Mouse (Mus musculus) neural tube, embryonic 14.5 days (tissue): Measurements from ENCODE around the gene Bbs9. TPM values are rescaled to one million over a fixed set of nuclear protein-coding genes. Genes with fewer than 3 reads are reported as not detected.

Experiments used
- ATAC-seq: fragments of 200-750 bp; cut with Nextera tagmentation; 2 replicates; pipeline ENCODE4 v1.8.0; 2017; ENCODE audit warnings: low read depth, mild to moderate bottlenecking, moderate TSS enrichment, moderate library complexity
- H3K27ac ChIP-seq: fragments of 300-500 bp; sonication (generic); 2 replicates; pipeline ENCODE4 v1.5.1; 2014; ENCODE audit warnings: low read depth, mild to moderate bottlenecking, control low read depth, low read length, moderate library complexity, mixed read lengths
- H3K27me3 ChIP-seq: fragments of 300-500 bp; sonication (generic); 2 replicates; pipeline ENCODE4 v1.6.1; 2014; ENCODE audit warnings: low read length; ENCODE audit not compliant: control insufficient read depth, insufficient read depth
- H3K36me3 ChIP-seq: fragments of 300-500 bp; sonication (generic); 2 replicates; pipeline ENCODE4 v1.6.1; 2014; ENCODE audit warnings: low read length, mixed read lengths; ENCODE audit not compliant: control insufficient read depth, insufficient read depth
- H3K4me1 ChIP-seq: fragments of 300-500 bp; sonication (generic); 2 replicates; pipeline ENCODE4 v1.6.1; 2014; ENCODE audit warnings: low read length; ENCODE audit not compliant: control insufficient read depth, insufficient read depth
- H3K4me2 ChIP-seq: fragments of 300-500 bp; sonication (generic); 2 replicates; pipeline ENCODE4 v1.6.1; 2014; ENCODE audit warnings: mild to moderate bottlenecking, low read depth, low read length, control low read depth
- H3K4me3 ChIP-seq: fragments of 300-500 bp; sonication (generic); 2 replicates; pipeline ENCODE4 v1.5.1; 2014; ENCODE audit warnings: low read depth, low read length, control low read depth, mixed read lengths
- H3K9ac ChIP-seq: fragments of 300-500 bp; sonication (generic); replicated peaks from 2 replicates; pipeline ENCODE4 v1.6.1; 2014; ENCODE audit warnings: low read depth, mild to moderate bottlenecking, control low read depth, low read length, mixed read lengths
- H3K9me3 ChIP-seq: fragments of 300-500 bp; sonication (generic); 2 replicates; pipeline ENCODE4 v1.6.1; 2016; ENCODE audit warnings: low read length; ENCODE audit not compliant: control insufficient read depth
- WGBS: fragments of 180-500 bp; shearing (Covaris S2); extraction: QIAGEN DNeasy Blood & Tissue Kit; methylation state at CpG from one replicate; pipeline ENCODE4 v1.1.7; 2014; 5-methylcytosine and 5-hydroxymethylcytosine counted together
- polyA plus RNA-seq: library from polyadenylated mRNA; unstranded; fragments of >200 nt; fragmentation: Nextera tagmentation; extraction: Ambion mirVana; gene quantifications from 2 replicates; pipeline ENCODE4 v1.2.1, GENCODE M21; 2014

Bbs9 gene
- polyA plus RNA-seq, 1 experiment from 2014 or later: 19.1 TPM

GRCm38 (mm10) chr9:22539546-22539945 lies 64.0 kb downstream of the Bbs9 start:
- Histone ChIP-seq H3K4me1 (no peaks in the 10 kb centered on the region), H3K9ac (no peak overlapping the region), H3K27me3 (no peaks in the 10 kb centered on the region), H3K36me3 (no peaks in the 10 kb centered on the region), H3K4me2 (no peak overlapping the region), H3K4me3 (no peak overlapping the region), H3K9me3 (no peaks in the 10 kb centered on the region), H3K27ac (no peak overlapping the region)
- WGBS: 83% methylated on average over 4 of the region's 4 CpGs
- ATAC-seq: no peak

- ATAC-seq: no peak
- 71% methylated on average over 10 of the region's 10 CpGs for WGBS
- no peaks in the 10 kb centered on the region for H3K9me3 ChIP-seq
Observed at GRCm38 (mm10) chr9:22541130-22541529, 65.6 kb downstream of the Bbs9 start.

GRCm38 (mm10) chr9:22543467-22543866 lies 68.0 kb downstream of the Bbs9 start:
- H3K4me3 ChIP-seq: no peak overlapping the region
- H3K9me3 ChIP-seq: no peaks in the 10 kb centered on the region
- H3K27me3 ChIP-seq: no peaks in the 10 kb centered on the region
- no peak for ATAC-seq
- H3K36me3 ChIP-seq: no peaks in the 10 kb centered on the region
- H3K27ac ChIP-seq: no peak overlapping the region
- no peaks in the 10 kb centered on the region for H3K4me1 ChIP-seq
- H3K4me2 ChIP-seq: no peak overlapping the region
- 57% methylated on average over 5 of the region's 5 CpGs for WGBS
- no peak overlapping the region for H3K9ac ChIP-seq

More at GRCm38 (mm10) chr9:22541130-22541529, 65.6 kb downstream of the Bbs9 start:
- H3K4me1 ChIP-seq: no peaks in the 10 kb centered on the region
- H3K4me2 ChIP-seq: no peak overlapping the region
- H3K4me3 ChIP-seq: no peak overlapping the region
- H3K36me3 ChIP-seq: no peaks in the 10 kb centered on the region
- H3K27me3 ChIP-seq: no peaks in the 10 kb centered on the region
- no peak overlapping the region for H3K9ac ChIP-seq
- H3K27ac ChIP-seq: no peak overlapping the region

DNA sequence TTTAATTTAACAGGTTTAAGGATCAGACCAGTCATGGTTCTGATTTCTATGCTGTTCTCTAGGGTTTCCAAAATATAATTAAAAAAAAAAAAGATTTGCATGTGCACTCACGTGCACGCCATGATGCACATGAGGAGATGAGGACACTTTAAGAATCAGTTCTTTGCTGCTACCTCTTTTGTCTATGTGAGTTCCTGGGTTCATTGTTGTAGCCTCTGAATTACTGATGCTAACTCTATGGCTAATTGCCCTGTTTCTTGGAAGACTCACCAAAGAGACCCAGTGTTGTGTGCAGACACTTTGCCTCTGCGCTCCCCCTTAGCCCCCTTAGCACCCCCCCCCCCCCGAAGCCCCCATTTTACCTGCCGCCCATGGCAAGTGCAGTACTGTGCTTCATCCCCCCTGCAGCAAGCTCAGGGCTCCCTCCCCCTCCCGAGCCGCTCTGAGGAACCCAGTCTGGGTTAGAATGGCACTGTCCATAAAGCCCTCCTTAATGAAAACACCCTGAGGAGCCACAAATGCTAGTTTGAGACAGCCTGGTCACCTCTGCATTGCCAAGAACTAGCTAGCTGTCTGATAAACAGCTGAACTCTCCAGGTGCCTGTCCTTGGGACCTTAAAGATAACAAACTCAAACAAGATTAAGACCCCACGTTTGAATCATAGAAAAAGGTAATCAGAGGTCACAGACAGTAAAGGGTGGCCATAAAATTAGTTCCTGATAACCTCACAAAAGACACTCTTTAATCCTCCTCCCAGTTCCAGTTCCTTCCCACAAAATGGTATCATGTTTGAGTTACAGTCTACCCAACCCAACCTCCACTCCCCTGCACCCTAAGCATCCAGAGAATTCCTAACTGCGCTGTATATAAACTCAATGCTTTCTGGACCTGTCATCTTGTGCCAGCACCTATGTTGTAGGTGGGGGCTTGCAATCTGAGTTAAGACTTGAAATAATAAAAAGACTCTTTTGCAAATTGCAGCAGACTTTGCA lies 69.1 kb downstream of the Bbs9 start:
- Histone ChIP-seq H3K36me3 (no peaks in the 10 kb centered on the region), H3K4me2 (no peak overlapping the region), H3K9ac (no peak overlapping the region), H3K9me3 (no peaks in the 10 kb centered on the region), H3K27ac (no peak overlapping the region), H3K4me1 (no peaks in the 10 kb centered on the region), H3K27me3 (no peaks in the 10 kb centered on the region), H3K4me3 (no peak overlapping the region)
- ATAC-seq: no peak
- 37% methylated on average over 9 of the region's 9 CpGs for WGBS

GRCm38 (mm10) chr9:22551273-22551672 lies 75.8 kb downstream of the Bbs9 start:
- no peak overlapping the region for H3K9ac ChIP-seq
- H3K27me3 ChIP-seq: no peaks in the 10 kb centered on the region
- WGBS: 80% methylated on average over 1 of the region's 1 CpGs
- no peak overlapping the region for H3K4me3 ChIP-seq
- H3K27ac ChIP-seq: no peak overlapping the region
- no peak overlapping the region for H3K4me2 ChIP-seq
- no peak for ATAC-seq
- H3K9me3 ChIP-seq: no peaks in the 10 kb centered on the region
- H3K4me1 ChIP-seq: no peaks in the 10 kb centered on the region
- H3K36me3 ChIP-seq: no peaks in the 10 kb centered on the region

GRCm38 (mm10) chr9:22556076-22556475 lies 80.6 kb downstream of the Bbs9 start:
- Histone ChIP-seq H3K4me1 (no peaks in the 10 kb centered on the region), H3K9ac (no peak overlapping the region), H3K4me2 (no peak overlapping the region), H3K4me3 (no peak overlapping the region), H3K27ac (no peak overlapping the region), H3K27me3 (no peaks in the 10 kb centered on the region), H3K36me3 (no peaks in the 10 kb centered on the region), H3K9me3 (no peaks in the 10 kb centered on the region)
- 83% methylated on average over 5 of the region's 5 CpGs for WGBS
- no peak for ATAC-seq

DNA sequence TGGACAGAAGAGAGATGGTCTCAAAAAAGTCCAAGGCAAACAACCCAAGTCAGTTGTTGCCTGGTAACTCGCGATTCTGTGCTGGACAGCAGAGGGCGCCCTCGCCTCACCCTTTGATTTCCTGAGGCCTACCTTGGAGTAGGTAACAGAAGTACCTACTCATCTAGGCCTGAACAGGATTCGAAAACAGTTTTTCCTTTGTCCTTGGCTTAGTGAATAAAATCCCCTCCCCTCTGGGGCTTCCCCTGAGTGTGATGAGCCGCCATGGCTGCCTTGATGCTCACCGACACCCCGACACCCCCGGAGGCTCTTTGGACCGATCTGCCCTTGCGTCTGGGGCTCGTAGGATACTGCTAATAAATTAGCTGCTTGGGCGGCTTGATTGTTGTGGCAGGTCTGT lies 82.0 kb downstream of the Bbs9 start:
- no peak overlapping the region for H3K27ac ChIP-seq
- no peaks in the 10 kb centered on the region for H3K36me3 ChIP-seq
- H3K4me1 ChIP-seq: no peaks in the 10 kb centered on the region
- H3K27me3 ChIP-seq: no peaks in the 10 kb centered on the region
- no peak overlapping the region for H3K4me3 ChIP-seq
- 31% methylated on average over 13 of the region's 13 CpGs for WGBS
- ATAC-seq: peak; percentile 56; the same call in 1 of the 2 replicates
- no peaks in the 10 kb centered on the region for H3K9me3 ChIP-seq
- H3K9ac ChIP-seq: no peak overlapping the region
- H3K4me2 ChIP-seq: no peak overlapping the region

GRCm38 (mm10) chr9:22563612-22564347 lies 88.3 kb downstream of the Bbs9 start:
- Histone ChIP-seq H3K27ac (no peak overlapping the region), H3K9me3 (no peaks in the 10 kb centered on the region), H3K27me3 (no peaks in the 10 kb centered on the region), H3K4me2 (no peak overlapping the region), H3K4me3 (no peak overlapping the region), H3K4me1 (no peaks in the 10 kb centered on the region), H3K36me3 (no peaks in the 10 kb centered on the region), H3K9ac (no peak overlapping the region)
- WGBS: 83% methylated on average over 11 of the region's 11 CpGs
- no peak for ATAC-seq

GRCm38 (mm10) chr9:22567726-22568125 lies 92.2 kb downstream of the Bbs9 start:
- H3K36me3 ChIP-seq: no peaks in the 10 kb centered on the region
- H3K4me1 ChIP-seq: no peaks in the 10 kb centered on the region
- no peak overlapping the region for H3K4me2 ChIP-seq
- no peaks in the 10 kb centered on the region for H3K27me3 ChIP-seq
- no peaks in the 10 kb centered on the region for H3K9me3 ChIP-seq
- no peak for ATAC-seq
- no peak overlapping the region for H3K4me3 ChIP-seq
- H3K27ac ChIP-seq: no peak overlapping the region
- WGBS: 94% methylated on average over 5 of the region's 5 CpGs
- no peak overlapping the region for H3K9ac ChIP-seq
